Mouse (Mus musculus): ENCODE data around the gene C130074G19Rik.

The C130074G19Rik gene

DNA sequence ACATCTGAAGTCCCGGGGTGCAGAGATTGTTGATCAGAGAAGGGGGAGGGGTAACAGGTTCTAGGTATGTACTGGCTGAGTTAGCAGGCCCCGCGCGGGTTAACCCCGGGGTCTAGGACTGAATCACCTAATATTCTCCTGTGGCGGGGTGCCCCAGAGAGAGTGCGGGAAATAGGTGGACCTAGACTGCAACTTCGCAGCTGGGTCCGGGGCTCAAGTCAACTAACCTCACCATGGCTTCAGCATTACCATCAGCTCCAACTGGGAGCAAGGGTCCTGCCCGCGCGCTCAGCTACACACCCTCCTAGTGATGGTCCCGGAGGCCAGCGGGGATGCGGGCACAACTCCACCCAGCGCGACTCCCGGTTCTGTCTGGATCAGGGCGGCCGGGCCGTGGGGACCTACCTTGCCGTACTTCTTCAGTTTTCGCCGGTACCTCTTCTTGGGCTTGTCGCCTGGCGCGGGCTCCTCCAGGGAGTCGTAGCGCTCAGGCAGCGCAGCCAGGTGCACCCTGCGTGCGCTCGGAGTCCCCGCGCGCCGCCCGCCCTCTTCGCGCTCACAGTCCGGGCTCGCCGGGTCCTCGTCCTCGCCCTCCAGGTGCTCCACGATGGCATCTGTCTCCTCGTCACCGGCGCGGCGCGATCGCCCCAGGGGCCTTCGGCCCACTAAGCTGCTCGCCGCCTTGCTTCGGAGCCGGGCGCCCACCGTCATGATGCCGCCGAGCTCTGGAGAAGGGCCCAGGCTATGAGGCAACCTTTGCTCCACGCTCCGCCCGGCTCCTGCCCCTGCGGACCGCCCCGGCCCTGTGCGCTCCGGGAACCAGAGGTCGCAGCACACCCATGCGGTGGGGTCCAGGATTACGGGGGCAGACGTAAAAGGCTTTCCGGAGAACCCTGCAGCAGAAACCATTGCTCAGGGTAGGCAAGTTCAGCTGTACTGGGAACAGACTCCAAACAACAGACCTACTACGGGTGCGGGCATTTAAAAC lies at the start of gene C130074G19Rik:
TSS of gene C130074G19Rik (minus strand) at position 938 of the 988 bp plus-strand sequence.
- no peak for DNase-seq

DNA sequence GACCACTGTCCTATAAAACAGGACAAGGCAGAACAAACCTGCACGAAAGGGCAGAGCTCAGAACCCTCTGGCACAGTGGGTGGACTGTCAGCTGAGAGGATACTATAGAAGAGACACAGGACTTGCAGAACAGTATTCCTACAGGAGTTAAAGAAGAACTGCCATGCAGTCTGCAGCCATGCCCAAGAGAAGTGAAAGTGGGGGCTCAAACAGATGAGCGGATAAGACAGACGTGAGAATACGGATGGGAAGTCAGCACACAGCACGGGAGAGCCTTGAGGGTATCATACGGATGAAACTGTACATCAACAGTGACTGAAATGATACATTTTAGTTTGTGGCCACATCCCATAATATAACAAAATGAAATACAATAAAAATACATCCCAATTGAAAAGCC lies 48.1 kb upstream of the C130074G19Rik start:
- no peak for DNase-seq

DNA sequence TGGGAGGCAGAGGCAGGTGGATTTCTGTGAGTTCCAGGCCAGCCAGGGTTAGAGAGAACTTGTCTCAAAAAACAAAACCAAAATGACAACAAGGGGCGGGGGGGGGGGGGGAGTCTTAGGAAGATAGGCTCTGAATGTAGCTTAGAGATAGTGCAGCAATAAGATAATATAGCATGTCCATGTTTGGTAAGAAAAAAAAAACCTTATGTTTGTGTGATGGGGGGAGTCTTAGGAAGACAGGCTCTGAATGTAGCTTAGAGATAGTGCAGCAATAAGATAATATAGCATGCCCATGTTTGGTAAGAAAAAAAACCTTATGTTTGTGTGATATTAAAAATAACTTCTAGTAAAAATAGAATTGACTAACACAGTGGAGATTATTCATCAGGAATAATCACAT lies 45.4 kb upstream of the C130074G19Rik start:
- no peak for DNase-seq

DNA sequence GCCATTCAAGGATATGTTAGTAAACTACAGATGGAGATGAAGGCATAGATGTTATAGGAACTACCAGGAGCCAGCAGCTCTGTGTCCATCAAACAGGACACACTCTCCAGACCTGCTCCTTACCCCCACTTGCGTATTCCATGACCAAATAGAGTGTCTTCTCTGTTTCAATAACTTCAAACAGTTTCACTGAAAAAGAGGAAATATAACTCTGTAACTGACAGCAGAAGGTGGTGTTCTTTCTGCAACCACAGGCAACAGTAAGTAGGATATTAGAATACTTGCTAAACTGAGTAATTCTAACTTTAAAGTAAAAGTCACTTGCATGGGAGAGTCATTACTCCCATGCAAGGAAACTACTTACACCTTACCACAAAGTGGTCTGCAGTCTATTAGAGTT lies 44.9 kb upstream of the C130074G19Rik start:
- DNase-seq: no peak

DNA sequence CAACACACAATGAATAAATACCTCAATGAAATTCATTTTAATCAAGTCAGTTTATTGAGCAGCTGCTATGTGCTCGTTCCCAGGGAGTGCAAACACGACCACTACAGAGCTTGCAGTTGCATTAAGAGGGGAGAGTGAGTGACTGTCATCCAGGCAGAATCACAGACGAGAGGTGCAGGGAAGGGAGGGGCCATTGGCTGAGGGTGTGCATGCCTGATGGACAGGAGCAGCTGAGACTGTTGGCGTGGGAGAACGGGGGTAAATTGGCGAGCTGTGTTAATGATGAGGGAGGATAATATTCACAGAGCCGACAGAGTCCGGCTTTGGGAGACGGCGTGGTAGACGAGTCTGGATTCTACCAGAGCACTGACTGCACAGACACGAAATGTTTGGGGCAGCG lies 39.8 kb upstream of the C130074G19Rik start:
- no peak for DNase-seq

DNA sequence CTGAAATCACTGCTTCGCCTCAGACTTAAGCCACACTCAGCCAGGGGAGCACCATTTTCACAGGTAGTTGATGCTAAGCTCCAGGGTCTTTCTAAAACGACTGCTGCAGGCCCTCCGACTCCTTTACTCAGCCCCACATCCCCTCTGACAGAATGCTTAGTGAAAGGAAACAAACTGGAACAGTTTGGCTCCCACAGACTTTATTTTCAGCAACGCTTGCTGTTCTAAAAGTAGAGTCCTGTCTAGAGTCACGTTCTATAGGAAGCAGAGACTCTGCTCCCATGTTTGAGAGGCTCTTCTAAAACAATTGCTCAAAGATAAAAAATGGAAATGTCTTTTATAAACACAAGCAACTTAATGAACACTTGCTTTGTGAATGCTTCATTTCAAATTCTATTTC lies 37.0 kb upstream of the C130074G19Rik start:
- no peak for DNase-seq

DNA sequence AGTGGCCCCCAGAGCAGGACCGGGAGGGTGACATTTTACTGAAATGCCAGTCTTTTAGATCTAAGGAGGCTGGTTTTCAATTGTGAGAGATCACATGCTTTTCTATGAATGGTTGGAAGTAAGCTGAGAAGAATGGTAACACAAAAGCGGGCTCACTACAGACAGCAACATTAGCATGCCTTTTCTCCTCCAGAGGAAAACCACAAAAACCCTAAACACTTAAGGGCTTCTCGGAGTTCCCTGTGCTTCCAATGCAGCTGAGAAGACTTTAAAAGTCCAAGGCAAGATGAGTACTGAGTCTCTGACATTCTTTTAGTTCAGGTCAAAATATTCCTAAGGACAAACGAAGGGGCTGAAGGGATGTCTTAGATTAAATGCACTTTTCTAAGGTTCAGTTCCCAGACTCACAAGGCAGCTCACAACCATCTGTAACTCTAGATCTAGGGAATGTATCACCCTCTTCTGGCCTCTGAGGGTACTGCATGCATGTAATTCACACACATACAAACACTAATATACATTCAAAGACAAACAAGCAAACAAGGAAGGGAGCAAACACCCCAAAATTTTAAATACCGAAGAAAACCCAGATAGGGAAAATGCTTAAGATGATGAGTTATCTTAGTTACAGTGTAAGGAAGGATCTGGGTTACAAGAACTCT lies 35.3 kb upstream of the C130074G19Rik start:
- no peak for DNase-seq

DNA sequence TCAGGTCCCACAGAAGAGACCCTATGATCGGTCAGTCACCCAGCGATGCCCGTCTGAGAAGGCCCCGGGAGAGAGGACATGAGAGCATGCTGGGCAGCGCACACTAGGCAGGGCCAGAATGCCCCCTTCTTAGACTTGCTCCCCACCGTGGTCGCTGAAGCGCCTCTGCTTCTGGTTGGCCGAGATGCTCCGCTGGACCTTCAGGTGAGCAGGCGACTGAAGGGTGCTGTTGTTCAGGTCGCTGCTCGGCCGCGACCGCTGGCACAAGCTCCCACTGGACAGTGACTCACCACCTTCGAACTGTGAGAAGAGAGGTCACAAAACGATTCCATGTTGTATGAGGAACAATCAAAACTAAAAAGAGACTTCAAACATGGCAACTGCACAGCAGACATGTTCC lies 29.3 kb upstream of the C130074G19Rik start:
- no peak for DNase-seq

DNA sequence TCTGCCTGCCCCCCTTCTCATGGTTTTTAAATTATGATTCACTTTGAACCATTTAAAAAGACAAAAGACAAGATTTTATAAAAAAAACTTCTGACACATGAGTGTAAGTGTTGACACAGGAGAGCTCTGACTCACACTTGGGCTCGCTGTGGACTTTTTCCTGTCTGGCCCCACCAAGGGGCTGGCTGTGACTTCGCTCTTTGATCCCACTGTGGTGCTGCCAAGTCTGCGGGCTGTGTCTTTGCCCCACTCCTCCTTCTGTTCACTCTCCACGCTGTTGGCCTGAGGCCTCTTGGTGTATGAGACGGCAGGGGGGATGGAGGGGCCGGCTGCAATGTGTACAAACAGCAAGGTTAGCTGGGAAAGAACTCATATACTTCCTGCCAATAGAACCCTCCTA lies 28.8 kb upstream of the C130074G19Rik start:
- DNase-seq: no peak

DNA sequence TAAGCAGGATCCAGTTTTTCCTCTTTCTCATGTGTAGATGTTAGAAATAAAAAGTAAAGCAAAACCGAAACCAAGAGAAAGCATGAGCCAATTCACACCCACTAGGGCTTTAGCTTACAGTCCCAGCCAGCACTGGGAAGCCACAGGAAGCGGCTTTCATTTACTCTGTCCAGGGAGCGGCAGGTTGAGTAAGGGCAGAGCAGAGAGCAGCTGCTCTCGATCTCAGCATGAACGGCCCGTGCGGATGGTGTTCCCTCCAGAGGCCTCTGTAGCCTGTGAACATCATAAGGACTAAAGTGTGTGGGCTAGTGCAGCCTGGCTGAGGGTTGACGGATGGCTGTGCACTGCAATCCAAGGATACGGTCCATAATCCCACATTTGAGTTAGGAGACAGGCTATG lies 25.5 kb upstream of the C130074G19Rik start:
- no peak for DNase-seq

DNA sequence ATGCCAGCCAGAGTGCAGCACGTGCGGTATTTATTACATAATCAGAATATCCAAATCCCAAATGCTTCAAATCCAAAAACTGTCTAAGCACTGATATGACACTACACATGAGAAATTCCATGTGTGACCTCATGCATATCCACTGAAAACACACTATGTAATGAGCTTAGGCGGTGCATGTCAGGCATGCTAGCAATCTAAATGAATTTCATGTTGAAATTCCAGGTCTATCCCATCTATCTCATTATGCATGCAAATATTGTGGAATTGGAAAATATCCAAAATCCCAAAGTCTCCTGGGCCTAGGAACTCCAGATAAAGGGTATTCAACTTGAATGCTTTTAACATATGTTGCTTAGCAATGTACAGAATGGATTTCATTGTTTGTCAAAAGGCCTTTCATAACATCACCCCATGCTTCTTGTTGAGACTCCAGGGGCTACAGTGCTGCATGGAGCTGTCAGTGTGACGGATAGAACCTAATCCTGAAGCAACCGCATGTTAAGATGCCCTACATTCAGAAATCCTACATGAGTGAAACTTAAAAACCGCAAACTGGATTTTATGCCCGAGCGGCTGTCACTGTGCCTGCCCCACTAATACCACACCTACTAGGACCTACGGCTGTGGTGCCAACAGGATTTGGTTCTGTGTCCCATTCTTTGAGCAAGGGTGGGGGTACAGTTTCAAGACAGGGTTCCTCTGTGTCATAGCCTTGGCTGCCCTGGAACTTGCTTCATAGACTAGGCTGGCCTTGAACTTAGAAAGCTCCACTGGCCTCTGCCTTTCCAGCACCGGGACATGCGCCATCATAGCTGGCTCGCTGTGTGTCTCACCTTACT lies 23.1 kb upstream of the C130074G19Rik start:
- DNase-seq: no peak

DNA sequence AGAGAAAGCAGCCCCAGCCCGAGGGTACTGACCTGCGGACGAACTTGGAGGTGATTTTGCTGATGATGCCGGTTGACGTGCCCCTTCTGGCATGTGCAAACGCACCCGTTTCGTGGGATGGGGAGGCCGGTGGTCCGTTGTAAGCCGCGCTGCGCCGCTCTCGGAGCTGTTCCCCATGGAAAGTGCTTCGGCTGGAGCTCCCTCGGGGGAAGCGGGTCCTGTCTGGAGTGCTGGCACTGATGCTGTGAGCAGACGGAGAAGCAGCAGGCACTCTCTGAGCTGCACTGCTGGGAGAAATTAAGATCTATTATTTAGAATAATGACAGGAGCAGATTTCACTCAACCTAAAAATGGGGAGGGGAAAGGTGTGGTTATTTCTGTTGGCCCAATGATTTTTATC lies 22.4 kb upstream of the C130074G19Rik start:
- DNase-seq: peak; percentile 14

DNA sequence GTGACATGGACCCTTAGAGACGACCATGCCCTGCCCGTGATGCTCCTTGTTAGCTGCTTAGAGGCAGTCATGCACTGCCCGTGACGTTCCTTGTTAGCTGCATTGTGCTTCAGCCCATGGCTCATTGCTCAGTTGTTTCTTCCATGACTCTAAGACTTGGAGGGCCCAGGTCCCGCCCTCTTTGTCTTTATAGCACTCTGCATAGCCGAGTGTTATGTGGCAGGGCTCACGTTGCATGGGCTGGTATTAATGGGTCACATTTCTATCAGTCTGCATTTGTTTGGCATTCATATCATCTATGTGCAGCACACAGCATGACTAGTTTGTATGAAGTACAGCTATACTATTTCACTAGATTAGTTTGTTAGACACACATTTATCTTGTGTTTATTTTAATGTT lies 20.7 kb upstream of the C130074G19Rik start:
- DNase-seq: no peak

DNA sequence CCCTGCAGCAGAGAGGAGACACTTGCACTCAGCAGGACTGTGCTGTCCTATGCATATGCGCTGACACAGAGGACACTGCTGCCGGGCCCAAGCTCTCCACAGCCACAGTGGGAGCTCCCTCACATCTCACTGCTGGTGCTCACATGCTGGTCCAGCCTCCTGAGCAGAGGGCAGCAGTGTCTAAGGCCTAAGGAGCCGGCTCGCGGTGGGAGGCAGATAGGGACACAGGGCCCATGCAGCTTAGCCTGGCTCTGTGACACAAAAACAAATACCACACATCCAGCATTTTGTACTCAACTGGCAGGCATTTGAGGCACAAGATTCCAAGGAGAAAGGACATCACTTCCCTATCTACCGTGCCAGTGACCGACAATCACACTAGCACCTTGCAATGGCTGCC lies 19.9 kb upstream of the C130074G19Rik start:
- no peak for DNase-seq

DNA sequence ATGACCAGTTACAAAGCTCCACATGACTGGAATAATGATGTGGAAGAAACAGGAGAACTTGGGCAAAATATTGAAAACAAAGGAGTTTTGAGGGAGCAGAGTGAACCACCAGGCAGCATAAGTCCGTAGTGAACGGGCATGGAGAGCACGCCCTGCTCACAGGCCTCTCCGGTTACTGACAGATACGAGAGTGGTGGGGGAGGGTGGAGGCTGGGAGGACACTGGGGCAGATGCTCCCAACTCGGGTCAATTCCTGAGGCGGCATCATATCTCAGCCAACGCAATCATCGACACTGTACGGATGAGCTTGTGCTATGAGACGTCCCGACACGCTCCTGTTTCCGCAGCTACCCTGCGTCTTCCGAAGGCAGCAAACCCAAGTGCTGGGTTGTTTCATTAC lies 14.3 kb upstream of the C130074G19Rik start:
- no peak for DNase-seq

DNA sequence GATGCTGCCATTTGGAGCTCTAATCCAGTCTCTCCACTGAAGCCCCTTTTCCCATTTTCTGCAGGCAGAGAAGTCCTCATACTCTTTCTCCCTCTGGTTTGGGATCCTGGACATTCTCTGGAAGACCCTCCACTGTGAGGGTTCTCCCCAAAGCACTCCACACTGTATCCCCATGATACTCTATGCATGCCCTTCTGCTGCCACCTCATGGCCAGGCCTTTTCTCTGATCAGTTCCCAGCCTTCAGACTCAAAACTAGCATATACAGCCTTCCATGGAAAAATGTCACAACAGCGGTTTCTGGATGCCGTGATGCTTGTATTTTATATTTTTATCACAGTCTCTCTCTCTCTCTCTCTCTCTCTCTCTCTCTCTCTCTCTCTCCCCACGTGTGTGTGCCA lies 9.0 kb upstream of the C130074G19Rik start:
- DNase-seq: no peak

DNA sequence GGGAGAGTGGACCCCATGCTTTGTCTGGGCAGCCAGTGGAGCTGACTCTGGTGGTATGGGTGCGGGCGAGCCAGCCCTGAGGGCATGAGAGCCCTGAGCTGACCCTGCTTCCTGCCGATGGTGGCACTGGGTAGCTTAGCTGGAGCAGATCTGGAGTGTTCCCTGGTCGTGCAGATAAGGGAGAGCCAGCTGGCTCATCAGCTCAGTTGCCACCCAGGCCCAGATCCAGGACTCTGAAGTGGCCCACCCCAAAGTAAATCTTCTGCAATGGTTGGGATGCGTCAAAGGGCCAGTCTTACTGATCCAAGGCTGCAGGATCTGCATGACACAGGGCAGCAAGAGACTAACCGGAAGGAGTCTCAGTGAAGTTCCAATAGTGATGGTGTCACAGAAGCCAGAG lies 6.4 kb upstream of the C130074G19Rik start:
- DNase-seq: no peak

DNA sequence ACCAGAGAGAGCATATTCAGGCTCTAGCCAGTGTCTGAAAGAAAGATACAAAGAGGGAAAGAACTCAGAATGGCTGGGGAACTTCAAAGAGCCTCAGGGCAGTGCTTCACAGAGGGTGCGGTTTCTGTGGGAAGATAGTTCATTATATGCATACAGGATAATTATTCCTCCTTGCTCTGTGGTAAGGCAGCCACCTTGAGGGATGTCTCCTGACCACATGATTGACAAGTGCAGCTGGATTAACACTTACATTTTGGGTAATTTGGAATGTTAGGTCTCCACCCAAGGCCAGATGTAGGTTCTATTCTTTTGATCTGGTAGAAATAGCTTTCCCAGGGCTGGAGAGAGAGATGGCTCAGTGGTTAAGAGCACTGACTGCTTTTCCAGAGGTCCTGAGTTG lies 3.1 kb upstream of the C130074G19Rik start:
- DNase-seq: no peak

DNA sequence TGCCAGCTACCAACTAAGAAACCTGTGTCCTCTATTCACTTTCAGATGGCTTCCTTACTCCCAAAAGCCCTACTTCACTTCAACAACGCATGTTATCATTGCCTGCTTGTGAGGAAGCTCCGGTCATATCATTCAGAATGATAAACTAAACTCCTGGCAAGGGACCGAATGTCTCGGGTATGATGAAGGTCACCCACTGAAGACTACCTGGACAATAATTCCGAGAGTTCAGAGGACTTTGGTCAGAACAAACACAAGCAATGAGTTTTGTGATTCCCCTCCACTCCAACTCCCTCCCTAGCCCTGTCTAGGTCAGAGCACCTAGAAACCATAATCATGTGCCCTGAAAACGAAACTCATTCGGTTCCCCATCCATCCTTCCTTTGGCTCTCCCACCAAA lies 1.2 kb downstream of the C130074G19Rik start:
- DNase-seq: no peak

DNA sequence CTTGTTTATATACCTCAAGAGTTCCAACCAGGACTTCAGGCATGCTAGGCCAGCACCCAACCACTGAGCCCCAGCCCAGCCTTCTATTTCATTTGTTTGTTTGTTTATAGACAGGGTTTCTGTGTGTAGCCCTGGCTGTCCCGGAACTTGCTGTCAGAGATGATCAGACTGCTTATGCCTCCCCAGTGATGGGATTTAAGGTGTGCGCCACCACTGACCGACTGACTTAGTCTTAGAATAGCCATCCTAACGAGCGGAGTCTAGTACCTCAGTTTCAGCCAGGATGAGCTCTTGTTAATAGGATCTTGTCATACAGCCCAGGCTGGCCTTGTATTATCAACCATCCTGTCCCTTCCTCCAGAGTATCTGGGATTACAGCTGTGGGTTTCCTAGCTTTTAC lies 1.8 kb downstream of the C130074G19Rik start:
- DNase-seq: no peak

DNA sequence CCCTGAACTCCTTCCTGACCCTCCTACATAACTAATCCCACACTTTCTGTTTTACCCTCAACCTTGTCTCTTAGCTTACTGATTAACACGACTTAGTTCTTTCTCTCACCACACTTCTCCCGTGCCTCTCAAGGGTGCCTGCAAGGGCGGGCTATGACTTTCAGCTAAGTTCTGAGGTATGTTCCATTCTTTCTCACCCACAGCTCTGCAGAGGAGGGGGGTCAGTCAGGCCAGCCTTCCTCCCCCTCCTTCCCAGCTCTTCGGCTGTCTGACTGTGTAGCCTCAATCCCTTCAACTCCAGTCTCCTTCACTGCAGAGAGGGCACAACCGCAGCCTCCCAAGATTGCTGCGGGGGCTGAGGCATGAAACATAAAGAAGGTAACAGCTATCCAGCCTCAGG lies 4.2 kb downstream of the C130074G19Rik start:
- no peak for DNase-seq

DNA sequence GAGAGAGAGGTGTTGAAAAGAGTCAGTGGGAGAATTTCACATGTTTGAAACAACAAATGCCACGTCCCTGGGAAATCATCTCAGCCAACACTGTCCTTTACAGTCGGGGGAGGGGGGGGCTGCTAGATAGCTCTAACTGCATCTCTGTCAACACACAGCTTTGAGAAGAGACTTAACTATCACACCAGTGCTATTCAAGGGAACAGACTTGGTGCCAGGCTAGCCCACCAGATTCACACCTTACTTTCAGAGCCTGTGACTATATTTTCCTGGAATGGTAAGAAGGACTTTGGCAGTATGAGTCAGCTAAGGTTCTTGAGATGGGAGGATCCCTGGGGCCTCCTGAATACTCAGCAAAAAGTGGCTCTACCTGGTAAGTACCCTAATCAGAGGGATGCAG lies 5.7 kb downstream of the C130074G19Rik start:
- no peak for DNase-seq

DNA sequence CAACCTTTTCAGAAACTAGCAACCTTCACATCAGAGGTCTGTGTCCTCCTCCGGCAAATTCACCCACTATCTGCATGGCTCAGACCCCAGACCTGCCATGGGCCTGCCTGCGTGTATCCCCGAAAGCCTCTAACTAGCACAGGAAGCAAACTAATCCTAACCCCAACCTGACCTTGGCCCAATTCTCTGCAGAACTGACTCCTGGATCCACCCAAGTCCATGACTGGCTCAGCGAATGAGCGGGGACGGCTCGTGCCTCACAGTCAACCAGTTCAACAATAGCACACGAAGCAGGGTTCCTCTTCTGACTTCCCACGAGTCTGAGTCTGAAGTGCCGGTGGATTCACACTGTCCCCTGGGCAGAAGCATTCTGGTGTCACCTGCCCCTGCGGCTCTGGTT lies 9.1 kb downstream of the C130074G19Rik start:
- DNase-seq: no peak

Data from cerebellum, adult 8-10 months (tissue).